Mouse (Mus musculus) forebrain, embryonic 16.5 days (tissue): ENCODE measurements around the gene Ass1. TPM values are rescaled to one million over a fixed set of nuclear protein-coding genes. Genes with fewer than 3 reads are reported as not detected.

Experiments used
- ATAC-seq: fragments of 200-750 bp; cut with Nextera tagmentation; 2 replicates; pipeline ENCODE4 v1.8.0; 2017; ENCODE audit warnings: mild to moderate bottlenecking, moderate library complexity
- H3K27ac ChIP-seq: fragments of 300-500 bp; sonication (generic); 2 replicates; pipeline ENCODE4 v1.5.1; 2014; ENCODE audit warnings: low read length, control low read depth
- H3K27me3 ChIP-seq: fragments of 300-500 bp; sonication (generic); replicated peaks from 2 replicates; pipeline ENCODE4 v1.6.1; 2014; ENCODE audit warnings: low read length; ENCODE audit not compliant: control insufficient read depth, insufficient read depth
- H3K36me3 ChIP-seq: fragments of 300-500 bp; sonication (generic); 2 replicates; pipeline ENCODE4 v1.6.1; 2014; ENCODE audit not compliant: control insufficient read depth, insufficient read depth
- H3K4me1 ChIP-seq: fragments of 300-500 bp; sonication (generic); replicated peaks from 2 replicates; pipeline ENCODE4 v1.6.1; 2014; ENCODE audit warnings: low read length; ENCODE audit not compliant: control insufficient read depth, insufficient read depth
- H3K4me2 ChIP-seq: fragments of 300-500 bp; sonication (generic); 2 replicates; pipeline ENCODE4 v1.6.1; 2014; ENCODE audit warnings: mild to moderate bottlenecking, low read length, control low read depth
- H3K4me3 ChIP-seq: fragments of 300-500 bp; sonication (generic); replicated peaks from 2 replicates; pipeline ENCODE4 v1.5.1; 2014; ENCODE audit warnings: mild to moderate bottlenecking, low read length, control low read depth
- H3K9ac ChIP-seq: fragments of 300-500 bp; sonication (generic); replicated peaks from 2 replicates; pipeline ENCODE4 v1.6.1; 2014; ENCODE audit warnings: low read depth, low read length, control low read depth
- H3K9me3 ChIP-seq: fragments of 300-500 bp; sonication (generic); 2 replicates; pipeline ENCODE4 v1.6.1; 2016; ENCODE audit warnings: low read length; ENCODE audit not compliant: control insufficient read depth
- WGBS: fragments of 180-500 bp; shearing (Covaris S2); extraction: QIAGEN DNeasy Blood & Tissue Kit; methylation state at CpG from one replicate; pipeline ENCODE4 v1.1.7; 2014; 5-methylcytosine and 5-hydroxymethylcytosine counted together
- polyA plus RNA-seq: library from polyadenylated mRNA; unstranded; fragments of >200 nt; fragmentation: Nextera tagmentation; extraction: Ambion mirVana; gene quantifications from 2 replicates; pipeline ENCODE4 v1.2.1, GENCODE M21; 2015

Gene Ass1
- polyA plus RNA-seq, 1 experiment from 2014 or later = 8.0 TPM

DNA sequence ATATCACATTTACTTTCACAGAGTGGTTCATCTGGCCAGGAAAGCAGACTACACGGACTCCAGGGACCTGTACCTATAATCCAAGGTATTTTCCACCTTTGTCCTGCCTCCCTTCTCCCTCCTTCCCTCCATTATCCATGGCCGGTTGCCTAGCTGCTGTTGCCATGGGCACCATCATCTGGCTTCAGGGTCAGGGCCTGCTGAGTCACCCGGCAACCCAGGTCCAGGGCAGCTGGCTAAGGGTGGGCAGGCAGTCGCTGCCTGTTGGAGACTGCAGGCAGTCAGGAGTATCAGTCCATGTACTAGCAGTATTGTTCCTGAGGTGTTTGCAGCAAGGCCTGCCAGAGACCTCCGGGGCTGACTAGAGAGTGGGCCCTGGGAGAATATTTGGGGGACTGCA lies 4.7 kb downstream of the Ass1 start:
- Histone ChIP-seq H3K36me3 (no peaks in the 10 kb centered on the region), H3K4me2 (no peak overlapping the region), H3K27me3 (peaks cover 18% of the 10 kb centered on the region), H3K27ac (no peak overlapping the region), H3K9ac (no peak overlapping the region), H3K4me3 (no peak overlapping the region), H3K9me3 (no peaks in the 10 kb centered on the region), H3K4me1 (peaks cover 10% of the 10 kb centered on the region)
- WGBS = 50% methylated on average over 5 of the region's 5 CpGs
- ATAC-seq = no peak

- H3K9ac ChIP-seq = no peak overlapping the region
- no peak overlapping the region for H3K4me2 ChIP-seq
- 67% methylated on average over 10 of the region's 10 CpGs for WGBS
- H3K36me3 ChIP-seq = no peaks in the 10 kb centered on the region
- H3K9me3 ChIP-seq = no peaks in the 10 kb centered on the region
- H3K27me3 ChIP-seq = peaks cover 18% of the 10 kb centered on the region
- H3K4me3 ChIP-seq = no peak overlapping the region
- ATAC-seq = no peak
- no peak overlapping the region for H3K27ac ChIP-seq
- H3K4me1 ChIP-seq = no peaks in the 10 kb centered on the region
Measured at GRCm38 (mm10) chr2:31476107-31476820, 6.3 kb downstream of the Ass1 start.

- Histone ChIP-seq H3K27me3 (peaks cover 18% of the 10 kb centered on the region), H3K4me2 (no peak overlapping the region), H3K27ac (no peak overlapping the region), H3K9ac (no peak overlapping the region), H3K36me3 (no peaks in the 10 kb centered on the region), H3K4me3 (no peak overlapping the region), H3K4me1 (no peaks in the 10 kb centered on the region), H3K9me3 (no peaks in the 10 kb centered on the region)
- WGBS = 74% methylated on average over 12 of the region's 12 CpGs
- ATAC-seq = no peak
Measured at GRCm38 (mm10) chr2:31477234-31478161, 7.5 kb downstream of the Ass1 start.

GRCm38 (mm10) chr2:31482914-31483575 lies 13.0 kb downstream of the Ass1 start:
- 23% methylated on average over 8 of the region's 8 CpGs for WGBS
- H3K27me3 ChIP-seq = peaks cover 63% of the 10 kb centered on the region

GRCm38 (mm10) chr2:31484187-31484586 lies 14.2 kb downstream of the Ass1 start:
- 22% methylated on average over 5 of the region's 5 CpGs for WGBS
- 0 out of 2 replicates have a peak, but pooled peaks have one; percentile 31 for ATAC-seq
- H3K9me3 ChIP-seq = no peaks in the 10 kb centered on the region
- no peak overlapping the region for H3K9ac ChIP-seq
- H3K27ac ChIP-seq = no peak overlapping the region
- no peak overlapping the region for H3K4me3 ChIP-seq
- H3K4me2 ChIP-seq = no peak overlapping the region
- no peaks in the 10 kb centered on the region for H3K36me3 ChIP-seq
- H3K4me1 ChIP-seq = peaks cover 4% of the 10 kb centered on the region
- H3K27me3 ChIP-seq = peaks cover 65% of the 10 kb centered on the region

More at GRCm38 (mm10) chr2:31482914-31483575, 13.0 kb downstream of the Ass1 start:
- Histone ChIP-seq H3K4me2 (no peak overlapping the region), H3K4me3 (no peak overlapping the region), H3K9ac (no peak overlapping the region), H3K9me3 (no peaks in the 10 kb centered on the region), H3K4me1 (no peaks in the 10 kb centered on the region), H3K36me3 (no peaks in the 10 kb centered on the region), H3K27ac (no peak overlapping the region)
- peak; percentile 92 for ATAC-seq

DNA sequence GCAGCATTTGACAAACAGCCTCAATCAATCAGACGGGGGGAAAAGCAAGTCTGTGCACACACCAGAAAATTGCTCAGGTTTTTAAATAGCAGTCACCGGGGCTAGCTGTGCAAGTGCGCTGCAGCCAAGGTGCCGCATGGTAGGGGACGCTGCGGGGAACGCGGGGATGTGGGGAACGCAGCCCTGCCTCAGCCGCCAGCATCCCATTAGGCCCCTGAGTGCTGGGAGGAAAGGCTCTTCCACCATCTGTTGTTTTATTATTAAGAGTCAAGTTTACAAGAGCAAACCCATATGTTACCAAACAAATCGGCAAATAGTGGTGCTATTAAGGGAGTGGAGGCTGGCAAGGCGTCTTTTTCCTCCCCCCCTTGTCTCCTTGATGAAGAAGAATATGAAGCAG lies 19.2 kb downstream of the Ass1 start:
- peak; percentile 60 for ATAC-seq
- no peak overlapping the region for H3K27ac ChIP-seq
- no peaks in the 10 kb centered on the region for H3K9me3 ChIP-seq
- H3K36me3 ChIP-seq = no peaks in the 10 kb centered on the region
- no peak overlapping the region for H3K4me3 ChIP-seq
- H3K4me1 ChIP-seq = peaks cover 17% of the 10 kb centered on the region
- 24% methylated on average over 12 of the region's 12 CpGs for WGBS
- no peak overlapping the region for H3K4me2 ChIP-seq
- no peak overlapping the region for H3K9ac ChIP-seq
- H3K27me3 ChIP-seq = peaks cover 66% of the 10 kb centered on the region

- Histone ChIP-seq H3K4me2 (no peak overlapping the region), H3K9me3 (no peaks in the 10 kb centered on the region), H3K27ac (no peak overlapping the region), H3K4me3 (no peak overlapping the region), H3K4me1 (peaks cover 29% of the 10 kb centered on the region), H3K27me3 (peaks cover 60% of the 10 kb centered on the region), H3K9ac (no peak overlapping the region), H3K36me3 (no peaks in the 10 kb centered on the region)
- 82% methylated on average over 2 of the region's 2 CpGs for WGBS
- ATAC-seq = no peak
Measured at GRCm38 (mm10) chr2:31490556-31490955, 20.5 kb downstream of the Ass1 start.

DNA sequence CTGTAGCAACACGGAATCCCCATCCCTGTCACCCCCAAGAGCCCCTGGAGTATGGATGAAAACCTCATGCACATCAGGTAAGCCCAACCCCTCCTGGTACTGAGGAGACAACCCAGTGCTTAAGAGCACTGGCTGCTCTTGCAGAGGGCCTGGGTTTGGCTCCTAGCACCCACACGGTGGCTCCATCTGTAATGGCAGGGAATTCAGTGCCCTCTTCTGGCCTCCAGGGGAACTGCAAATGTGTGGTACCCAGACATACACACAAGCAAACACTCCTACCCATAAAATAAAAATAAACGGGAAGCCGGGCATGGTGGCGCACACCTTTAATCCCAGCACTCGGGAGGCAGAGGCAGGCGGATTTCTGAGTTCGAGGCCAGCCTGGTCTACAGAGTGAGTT lies 22.3 kb downstream of the Ass1 start:
- Histone ChIP-seq H3K9me3 (no peaks in the 10 kb centered on the region), H3K4me2 (no peak overlapping the region), H3K4me1 (peaks cover 41% of the 10 kb centered on the region), H3K9ac (no peak overlapping the region), H3K27ac (no peak overlapping the region), H3K36me3 (no peaks in the 10 kb centered on the region), H3K27me3 (peaks cover 58% of the 10 kb centered on the region), H3K4me3 (no peak overlapping the region)
- ATAC-seq = no peak
- 96% methylated on average over 8 of the region's 8 CpGs for WGBS

DNA sequence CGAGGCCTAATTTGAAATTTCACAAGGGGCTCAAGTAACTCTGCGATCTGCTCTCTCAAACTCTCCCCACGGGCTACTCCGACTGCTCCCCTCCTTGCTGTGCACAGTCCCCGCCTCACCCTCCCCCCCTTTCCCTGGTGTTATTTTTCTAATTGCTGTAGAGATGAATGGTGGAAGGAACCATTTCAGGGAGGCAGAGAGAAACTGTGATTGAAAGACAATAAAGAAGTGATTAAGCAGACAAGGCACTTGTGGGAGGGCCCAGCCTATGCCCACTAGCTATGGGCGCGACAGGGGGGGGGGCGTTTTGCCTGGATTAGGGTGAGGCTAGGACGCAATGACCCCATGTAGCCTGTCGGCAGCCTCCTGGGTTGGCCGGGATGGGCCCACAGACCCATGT lies 23.2 kb downstream of the Ass1 start:
- H3K4me1 ChIP-seq = peaks cover 47% of the 10 kb centered on the region
- peak; percentile 47; the same call in 1 of the 2 replicates for ATAC-seq
- no peak overlapping the region for H3K27ac ChIP-seq
- H3K4me3 ChIP-seq = no peak overlapping the region
- H3K9me3 ChIP-seq = no peaks in the 10 kb centered on the region
- 8% methylated on average over 11 of the region's 11 CpGs for WGBS
- no peak overlapping the region for H3K4me2 ChIP-seq
- no peak overlapping the region for H3K9ac ChIP-seq
- H3K27me3 ChIP-seq = peaks cover 53% of the 10 kb centered on the region
- H3K36me3 ChIP-seq = no peaks in the 10 kb centered on the region
